Mouse (Mus musculus) urinary bladder, postnatal 14 days (tissue): ENCODE measurements around the gene Zfp366.

ENCODE experiments used
- DNase-seq: peaks from one replicate; pipeline ENCODE4 v3.0.0; 2021; ENCODE audit warnings: low spot score

Gene Zfp366

DNA sequence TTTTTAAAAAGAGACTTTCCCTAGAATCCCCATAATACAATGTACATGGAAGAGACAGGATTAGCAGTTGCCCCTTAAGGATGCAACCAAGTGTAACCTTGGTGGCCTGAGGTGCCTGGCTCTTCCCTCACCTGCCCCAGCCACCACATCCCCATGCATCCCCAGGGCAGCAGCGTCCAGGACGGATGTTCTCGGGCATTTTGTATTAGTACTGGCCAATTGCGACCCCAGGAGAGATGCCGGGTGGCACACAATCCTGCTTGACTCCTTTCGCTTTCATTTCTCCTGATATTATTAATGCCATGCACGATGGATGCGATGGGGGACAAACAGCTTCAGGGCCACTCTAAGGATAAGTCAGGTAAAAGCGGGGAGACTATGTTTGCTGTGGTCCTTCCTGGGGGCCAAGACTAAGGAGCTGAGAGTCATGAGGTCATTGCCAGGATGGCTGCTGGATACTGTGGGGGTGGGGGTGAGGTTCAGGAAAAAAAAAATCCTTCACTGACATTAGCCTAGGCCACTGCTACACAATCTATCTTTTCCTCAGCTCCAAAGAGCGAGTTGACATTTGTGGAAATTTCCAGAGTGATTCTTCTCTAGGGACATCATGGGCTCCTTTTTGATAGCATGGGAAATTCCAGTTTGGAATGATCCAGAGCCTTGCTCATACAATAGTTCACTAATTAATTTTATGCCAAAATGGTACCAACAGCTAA is 1.7 kb downstream of the Zfp366 start:
- no peak for DNase-seq

GRCm38 (mm10) chr13:99186859-99187258 is 2.2 kb downstream of the Zfp366 start:
- no peak for DNase-seq

DNA sequence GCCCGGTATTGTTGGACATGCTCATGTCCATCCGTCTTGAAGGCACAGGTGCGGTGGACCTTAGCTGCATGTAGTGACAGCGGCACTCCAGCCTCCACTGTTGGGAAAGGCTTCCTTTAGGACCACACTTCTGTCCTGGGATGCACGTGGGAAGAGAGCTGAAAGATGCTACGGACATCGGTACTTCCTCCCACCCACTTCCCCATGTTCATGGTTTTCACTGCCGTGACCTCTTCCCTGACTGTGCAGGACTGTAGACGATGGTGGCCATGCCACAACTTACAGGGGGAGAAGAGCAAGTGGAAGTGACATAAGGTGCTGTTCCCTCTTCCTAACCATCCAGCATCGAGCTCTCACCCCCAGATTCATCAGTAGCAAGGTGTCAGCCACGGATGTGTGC is 2.8 kb downstream of the Zfp366 start:
- no peak for DNase-seq

DNA sequence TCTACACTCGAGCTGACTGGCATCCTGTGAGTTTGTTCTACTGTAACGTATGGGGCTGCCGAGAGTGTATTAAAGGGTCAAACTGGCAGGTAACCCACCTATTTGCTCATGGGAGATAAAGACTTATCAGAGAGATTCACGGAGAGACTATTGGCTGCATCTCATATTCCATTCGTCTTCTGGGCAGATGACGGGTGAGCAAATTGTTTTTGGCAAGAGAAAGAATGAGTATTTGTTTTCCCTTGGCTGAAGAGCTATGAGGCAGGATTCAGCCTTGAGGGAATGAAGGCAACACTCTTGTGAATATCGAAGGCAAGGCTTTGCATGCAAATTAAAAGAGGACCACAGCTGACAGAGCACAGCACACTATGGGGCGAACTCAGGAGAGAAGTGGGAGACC is 4.0 kb downstream of the Zfp366 start:
- no peak for DNase-seq

- no peak for DNase-seq
These were observed 5.0 kb downstream of the Zfp366 start for GRCm38 (mm10) chr13:99189671-99190070.

DNA sequence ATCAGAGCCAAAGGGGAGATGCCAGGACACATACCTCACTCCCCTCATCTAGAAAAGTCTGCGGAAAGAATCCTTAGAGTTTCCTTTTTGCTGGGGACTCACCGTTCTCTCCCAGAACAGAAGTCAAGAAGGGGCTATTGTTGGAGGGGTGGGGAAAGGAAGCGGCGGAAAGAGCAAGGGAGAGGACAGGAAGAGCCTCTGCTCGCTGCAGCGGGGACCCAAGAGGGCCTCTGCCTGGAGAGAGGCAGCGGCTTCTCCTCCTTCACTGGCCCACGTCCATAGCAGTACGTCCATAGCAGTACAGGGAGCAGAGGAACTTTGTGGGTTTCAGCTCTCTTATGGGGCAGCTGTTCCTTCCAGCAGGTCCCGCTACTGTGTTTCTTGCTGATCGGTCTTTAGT is 5.8 kb downstream of the Zfp366 start:
- DNase-seq: no peak

DNA sequence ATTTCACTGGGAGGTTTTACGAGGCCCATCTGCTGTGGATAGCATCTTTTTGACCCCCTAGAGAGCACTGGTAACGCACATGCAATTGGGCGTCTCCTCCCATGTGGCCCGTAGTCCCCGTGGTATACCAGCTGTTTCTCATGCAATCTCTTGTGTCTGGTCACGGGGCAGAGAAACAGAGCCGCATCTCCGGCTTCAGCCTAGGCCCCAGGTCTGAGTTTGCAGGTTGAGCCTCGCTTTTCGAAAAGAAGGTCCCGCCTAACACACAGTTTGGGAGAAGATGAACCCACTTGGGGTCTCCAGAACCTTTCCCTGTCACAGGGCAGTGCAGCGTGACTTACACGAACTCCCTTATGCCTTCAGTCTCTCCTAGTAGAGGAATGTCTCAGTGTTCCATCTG is 6.4 kb downstream of the Zfp366 start:
- no peak for DNase-seq

GRCm38 (mm10) chr13:99196314-99196713 is 11.7 kb downstream of the Zfp366 start:
- DNase-seq: no peak

DNA sequence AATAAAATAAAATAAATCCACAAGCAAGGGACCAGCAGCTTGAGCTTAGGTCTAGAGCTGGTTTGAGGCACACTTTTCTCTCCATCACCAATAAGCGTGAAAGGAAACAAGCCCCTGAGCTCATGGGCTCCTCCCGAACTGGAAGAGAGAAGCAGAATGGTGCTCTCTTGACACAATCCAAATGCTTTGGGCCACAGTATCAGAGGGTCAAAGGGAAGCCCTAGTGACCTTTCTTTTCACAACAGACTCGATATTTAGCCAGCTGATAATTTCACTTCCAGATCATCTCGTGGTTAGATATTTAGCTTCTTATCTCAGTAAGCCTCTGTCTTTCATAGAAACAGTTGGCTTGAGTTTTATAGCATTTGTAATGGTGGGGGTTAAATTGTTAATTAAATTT is 12.2 kb downstream of the Zfp366 start:
- no peak for DNase-seq

DNA sequence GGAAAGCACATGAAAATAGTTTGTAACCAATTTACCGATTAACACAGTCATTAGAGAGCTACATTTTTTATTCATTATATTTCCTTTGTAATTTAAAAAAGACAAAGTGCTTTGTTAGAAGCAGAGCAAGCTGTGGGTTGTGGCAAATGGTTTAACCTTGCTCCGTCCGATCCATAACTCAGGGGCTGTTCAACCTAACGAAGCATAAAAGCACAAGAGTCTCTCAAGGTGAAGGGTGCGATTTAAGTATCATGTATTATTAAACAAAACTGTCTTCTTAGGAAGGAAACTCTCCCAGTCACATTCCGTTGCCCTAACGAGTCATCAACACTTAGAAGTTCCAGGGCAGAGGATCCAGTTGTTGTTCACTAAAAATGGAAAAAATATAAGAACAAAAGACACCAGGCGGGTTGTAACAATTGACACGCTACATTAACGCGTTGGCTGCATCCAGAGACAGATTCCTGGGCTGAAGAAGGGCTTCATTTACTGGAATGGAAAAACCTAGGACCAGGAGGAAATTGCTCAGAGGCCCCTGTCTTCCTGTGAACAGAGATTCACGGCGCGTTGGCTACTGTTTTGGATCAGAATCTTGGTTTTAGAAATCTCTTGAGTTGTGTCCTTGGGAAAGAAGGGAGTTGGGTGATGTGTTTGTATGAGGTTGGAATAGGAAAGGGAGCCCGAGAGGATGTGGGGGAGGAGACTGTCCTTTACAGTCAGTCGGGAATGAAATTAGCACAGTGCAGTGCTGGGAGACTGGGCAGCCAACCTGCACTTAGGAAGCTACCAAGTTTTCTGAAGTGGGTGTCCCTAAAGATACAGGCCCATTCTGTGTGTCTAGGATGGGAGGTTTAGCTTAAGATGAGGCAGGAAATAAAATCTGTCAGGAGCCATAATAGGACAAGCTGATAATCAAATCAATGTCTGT is 17.3 kb downstream of the Zfp366 start:
- DNase-seq: no peak

GRCm38 (mm10) chr13:99207214-99207613 is 22.6 kb downstream of the Zfp366 start:
- DNase-seq: no peak

DNA sequence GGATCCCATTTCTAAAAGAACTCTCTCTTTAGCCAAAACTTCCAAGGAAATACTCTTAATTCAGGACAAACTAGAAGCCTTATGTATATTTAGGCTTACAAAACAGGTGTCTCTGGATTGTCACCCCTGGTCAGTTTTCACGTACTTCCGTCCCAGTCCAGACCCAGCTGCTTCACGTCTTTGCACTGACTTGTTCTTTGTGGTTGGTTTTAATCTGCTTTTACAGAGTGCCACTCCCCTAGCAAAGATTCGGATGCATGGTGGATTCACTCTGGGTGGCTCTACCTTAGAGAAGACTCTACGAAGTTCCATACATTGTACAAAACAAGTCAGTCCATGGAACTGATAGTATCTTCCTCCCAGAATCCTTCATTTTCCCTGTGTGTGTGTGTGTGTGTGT is 25.2 kb downstream of the Zfp366 start:
- DNase-seq: no peak

- no peak for DNase-seq
These were observed 26.2 kb downstream of the Zfp366 start for GRCm38 (mm10) chr13:99210837-99211236.

DNA sequence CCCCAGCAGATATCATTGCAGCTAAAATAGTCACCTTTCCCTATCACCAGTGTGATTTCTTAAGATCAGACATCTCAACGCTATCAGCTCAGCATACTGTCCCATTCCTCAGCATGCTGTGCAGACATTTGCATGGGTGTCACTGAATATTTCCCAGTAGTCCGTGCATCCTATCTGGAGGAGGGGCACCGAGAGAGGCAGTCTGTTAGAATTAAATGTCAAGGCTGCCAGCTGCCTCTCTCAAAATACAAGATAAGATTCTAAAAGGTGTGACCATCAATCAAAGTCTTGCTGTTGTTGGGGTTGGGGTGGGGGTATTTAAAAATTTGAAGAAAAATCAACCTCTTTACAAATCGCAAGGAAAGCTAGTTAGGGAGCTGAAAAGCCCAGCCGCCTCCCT is 28.4 kb downstream of the Zfp366 start:
- no peak for DNase-seq

DNA sequence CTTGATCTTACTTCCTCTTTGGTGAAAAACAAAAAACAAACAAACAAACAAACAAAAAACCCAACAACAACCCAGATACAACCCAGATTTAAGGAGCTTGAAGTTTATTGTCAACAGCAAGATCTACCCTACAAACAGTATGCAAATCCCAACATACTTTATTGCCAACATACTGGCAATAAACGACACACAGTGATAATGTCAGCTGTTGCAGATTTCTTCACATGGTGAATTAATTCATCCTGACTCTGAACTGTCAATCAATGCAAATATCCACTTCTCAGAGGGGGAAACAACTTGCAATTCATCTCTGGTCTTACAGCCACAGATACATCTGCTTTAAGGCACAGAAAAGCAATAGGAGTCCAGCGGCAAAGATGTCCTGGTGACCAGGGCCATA is 31.4 kb downstream of the Zfp366 start:
- no peak for DNase-seq

DNA sequence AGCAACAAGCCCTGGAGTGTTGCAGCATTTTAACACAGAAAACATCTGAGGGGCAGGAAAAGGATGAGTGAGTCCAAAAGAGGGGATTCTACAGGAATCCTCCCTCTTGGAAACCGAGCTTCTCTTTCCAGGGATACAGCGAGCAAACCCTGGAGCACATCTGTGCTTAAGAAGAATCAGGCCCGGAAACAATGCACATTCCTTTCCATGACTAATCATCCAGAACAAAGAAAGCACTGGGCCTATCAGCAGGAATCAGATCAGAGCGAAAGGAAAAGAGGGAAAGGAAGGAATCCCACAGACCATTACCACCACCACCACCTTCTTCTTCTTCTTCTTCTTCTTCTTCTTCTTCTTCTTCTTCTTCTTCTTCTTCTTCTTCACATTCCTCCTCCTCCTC is 33.4 kb downstream of the Zfp366 start:
- DNase-seq: no peak

- DNase-seq: no peak
These were observed 35.0 kb downstream of the Zfp366 start for GRCm38 (mm10) chr13:99219586-99219985.

DNA sequence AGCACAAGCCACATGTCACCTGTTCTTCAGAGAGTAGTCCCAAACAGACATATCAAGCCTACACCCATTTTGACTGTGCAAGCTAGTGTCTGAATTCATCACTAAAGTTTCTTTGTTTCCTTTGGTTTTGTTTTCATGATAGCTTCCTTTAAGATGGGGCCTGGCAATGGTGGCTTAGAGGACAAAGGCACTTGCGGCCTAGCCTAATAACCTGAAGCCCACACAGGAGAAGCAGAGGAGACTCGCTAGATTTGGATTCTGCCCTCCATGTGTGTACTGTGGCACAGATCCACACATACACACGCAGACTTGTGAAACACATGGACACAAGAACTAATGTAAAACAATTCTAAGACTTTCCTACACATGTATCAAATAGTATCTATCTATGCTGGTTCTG is 37.4 kb downstream of the Zfp366 start:
- DNase-seq: no peak

DNA sequence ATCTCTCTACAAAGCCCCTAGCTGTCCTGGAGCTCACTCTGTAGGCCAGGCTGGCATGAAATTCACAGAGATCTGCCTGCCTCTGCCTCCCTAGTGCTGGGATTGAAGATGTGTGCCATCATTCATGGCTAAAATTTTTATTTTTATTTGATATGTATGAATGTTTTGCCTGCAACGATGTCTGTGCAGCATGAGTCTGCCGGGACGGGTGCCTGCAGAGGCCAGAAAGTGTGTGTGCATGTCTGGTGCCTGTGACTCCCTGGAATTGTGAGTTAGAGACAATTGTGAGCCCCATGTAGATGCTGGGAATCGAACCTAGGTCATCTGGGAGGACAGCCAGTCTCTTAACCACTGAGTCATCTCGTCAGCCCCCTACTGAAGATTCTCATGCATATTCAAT is 37.9 kb downstream of the Zfp366 start:
- DNase-seq: no peak

- DNase-seq: no peak
These were observed 38.8 kb downstream of the Zfp366 start for GRCm38 (mm10) chr13:99223321-99223884.

- DNase-seq: no peak
These were observed 39.3 kb downstream of the Zfp366 start for GRCm38 (mm10) chr13:99223917-99224316.

- no peak for DNase-seq
These were observed 41.0 kb downstream of the Zfp366 start for GRCm38 (mm10) chr13:99225374-99226240.
